Mouse (Mus musculus) layer of hippocampus, adult 11-12 months (tissue): ENCODE results near the gene Llgl2.
A peak's percentile ranks its signal among the peaks of the same experiment; 100 is the strongest.

Experiments used
- DNase-seq: peaks from one replicate; pipeline ENCODE4 v3.0.0; 2022; ENCODE audit warnings: low spot score

Llgl2 gene

DNA sequence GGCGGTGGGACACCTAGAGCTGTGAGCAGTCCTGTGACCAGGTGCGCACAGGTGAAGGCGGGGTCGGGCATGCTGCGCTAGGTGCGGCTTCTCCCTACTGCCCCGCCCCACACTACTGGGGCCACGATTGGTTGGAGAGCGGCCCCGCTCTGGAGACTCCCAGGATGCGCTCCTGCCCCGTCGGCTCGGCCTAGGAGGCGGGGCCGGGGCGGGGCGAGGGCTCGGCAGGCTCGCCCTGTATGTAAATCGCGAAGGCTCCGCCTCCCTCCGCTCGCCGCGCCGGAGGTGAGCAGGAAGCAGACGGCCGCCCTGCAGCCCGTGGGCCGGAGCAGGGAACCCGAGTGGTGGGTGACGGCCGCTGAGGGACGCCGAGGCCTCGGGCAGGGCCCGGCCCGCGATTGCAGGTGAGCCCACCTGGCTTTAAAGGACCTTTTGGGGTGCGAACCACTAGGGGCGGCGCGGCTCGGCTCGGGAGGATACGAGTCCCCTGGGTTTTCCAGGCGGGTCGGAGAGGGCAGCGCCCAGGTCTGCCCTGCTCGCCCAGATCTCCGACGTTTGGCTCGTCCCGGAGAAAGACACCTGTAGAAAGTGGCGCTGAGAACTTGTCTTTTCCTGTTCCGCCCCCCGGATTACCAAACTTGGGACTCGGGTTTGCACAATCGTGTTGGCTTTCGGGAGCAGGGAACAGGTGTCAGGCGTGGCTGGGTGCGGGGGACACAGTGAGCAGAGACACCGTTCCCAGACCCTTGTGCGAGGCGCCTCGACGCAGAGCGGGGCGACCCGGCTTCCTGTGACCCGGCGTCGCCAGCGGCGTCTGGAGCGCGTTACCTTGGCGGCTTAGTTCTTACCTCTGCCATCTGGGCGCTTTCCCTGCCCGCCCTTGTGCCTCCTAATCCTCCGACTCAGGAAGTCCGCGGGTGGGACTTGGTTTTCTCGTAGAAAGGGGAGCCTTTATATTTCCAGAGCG is at the start of gene Llgl2:
Llgl2 (plus strand) TSS at position 276 of the 967 bp plus-strand sequence.
- peak; percentile 66 for DNase-seq

DNA sequence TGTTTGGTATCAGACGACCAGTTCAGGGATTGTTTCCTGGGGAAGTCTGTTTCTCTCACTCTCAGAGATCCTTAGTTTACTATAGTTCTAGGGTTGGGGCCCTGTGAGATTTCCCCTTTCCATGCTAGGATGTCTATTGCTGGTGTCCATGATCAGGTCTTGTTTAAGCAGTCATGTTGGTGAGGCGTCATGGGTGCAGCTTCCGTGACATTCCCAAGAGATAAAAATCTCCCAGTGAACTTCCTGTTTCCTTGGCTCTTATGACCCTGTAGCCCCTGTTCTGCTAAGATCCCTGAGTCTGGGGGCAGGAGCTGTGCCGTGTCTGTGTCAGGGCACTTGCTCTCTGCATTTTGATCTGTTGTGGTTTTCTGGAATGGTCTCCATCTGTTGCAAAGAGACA is 49.2 kb upstream of the Llgl2 start:
- no peak for DNase-seq

DNA sequence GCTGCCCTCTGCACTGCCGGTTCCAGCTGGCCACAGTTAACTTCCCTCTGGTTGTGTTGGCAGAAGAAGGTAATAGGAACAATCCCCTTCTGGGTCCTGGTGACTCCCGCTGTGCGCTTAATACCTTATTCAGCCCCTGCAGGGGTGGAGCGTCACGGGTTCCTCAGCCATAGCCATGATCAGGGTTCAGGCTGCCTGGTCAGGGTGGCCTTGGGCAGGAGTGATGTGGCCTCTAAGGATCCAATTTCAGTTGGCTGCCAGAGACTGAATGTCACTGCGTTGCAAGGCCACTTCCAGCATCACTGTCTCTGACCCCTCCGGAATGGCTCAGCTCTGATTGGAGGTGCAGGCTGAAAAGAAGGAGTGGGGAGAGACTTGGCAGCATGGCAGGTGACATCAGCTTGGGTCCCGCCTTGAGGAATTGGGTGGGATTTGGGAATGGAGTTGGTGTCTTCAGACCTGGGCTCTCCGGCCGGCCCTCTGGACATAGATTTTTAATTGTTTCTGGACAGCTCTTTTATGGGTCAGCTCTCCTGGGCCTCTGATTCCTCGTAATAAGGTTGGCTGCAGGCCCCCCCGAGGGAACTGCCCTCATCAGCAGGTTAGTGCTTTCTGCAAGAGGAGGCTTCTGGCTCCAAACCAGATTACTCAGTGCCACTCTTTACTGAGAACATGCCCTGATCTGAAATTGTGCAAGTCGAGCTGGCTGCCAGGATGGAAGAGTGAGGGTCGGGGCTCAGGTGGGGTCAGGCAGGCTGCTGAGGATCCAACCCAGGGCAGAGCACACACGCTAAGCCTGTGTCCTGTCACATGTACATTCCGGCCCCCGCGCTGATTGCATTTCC is 47.8 kb upstream of the Llgl2 start:
- no peak for DNase-seq

DNA sequence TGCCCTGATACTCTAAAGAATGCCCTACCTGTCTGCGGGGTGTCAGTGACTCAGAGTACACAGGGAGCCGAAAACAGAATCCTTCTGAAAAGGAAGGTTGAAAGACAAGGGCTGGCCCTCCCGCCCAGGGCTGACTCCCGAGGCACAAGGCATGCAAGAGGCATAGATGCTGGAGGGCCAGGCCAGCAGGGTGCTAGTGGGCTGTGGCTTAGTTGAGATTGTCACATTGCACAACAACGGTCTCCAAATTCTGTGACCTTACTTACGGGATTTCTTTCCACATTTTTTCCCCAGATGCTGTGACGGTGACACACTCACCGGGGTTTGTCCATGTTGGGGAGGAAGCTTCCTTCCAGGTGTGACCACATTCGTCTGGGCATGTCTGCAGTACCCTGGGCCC is 46.9 kb upstream of the Llgl2 start:
- DNase-seq, result no peak

DNA sequence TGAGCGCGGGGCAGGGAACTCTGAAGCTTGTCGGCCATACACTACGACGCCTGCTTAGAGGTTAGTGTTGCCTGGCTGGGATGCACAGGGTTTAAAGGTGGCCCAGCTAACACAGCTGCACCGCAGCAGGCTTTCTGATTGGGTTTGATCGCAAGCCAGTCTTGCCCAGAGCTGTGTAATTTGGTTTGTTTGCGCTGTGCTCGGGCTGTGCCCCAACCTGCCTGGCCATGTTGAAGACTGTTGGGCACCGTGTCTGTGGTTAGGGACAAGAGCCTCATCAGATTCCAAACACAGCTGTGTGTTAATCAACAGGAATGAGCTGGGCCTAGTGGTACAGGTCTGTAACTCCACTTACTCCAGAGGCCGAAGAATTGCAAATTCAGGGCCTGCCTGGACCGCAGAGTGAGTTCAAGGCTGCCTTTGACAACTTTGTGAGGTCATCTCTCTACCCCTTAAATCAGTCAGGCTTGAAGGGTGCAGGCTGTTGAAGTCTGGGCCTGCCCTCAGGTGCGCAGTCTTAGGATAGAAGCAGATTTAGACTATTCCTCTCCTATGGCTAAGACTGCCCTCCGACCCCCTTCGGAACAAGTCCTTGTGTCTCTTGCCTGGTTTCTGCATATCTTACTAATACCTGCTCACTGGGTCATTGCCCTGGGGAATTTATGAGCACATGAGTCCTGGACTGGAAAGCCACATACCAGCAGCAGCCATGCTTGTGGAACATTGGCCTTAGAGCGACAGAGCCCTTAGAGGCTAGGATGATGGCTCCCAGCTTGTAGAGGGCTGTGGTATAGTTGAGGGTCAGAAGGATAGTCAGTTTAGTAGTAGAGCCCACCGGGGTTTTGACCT is 46.1 kb upstream of the Llgl2 start:
- DNase-seq, result no peak

DNA sequence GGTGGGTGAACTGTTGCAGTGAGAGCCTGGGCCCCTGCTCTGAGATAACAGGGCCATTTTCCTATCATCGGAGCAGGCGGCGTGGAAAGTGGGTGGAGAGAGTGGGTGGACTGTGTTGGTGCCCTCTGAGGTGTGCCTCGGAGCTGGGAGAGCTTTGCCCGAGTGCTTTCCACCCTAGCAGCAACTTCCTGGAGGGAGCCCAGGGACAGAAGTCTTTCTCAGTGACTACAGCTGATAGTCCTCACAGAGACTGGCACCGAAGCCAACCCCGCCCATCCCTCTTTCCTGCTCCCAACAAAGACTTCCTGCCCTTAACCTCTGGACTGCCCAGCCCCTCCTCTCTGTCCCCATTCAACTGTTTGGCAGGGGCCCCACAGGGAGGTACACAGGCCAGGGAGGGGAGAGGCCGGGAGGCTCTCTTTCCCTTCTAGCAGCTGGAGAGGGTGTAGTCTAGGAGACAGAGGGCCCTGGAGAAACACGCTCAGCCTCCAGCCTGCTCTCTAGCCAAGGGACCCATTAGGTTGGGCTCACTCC is 44.7 kb upstream of the Llgl2 start:
- peak; percentile 49 for DNase-seq

DNA sequence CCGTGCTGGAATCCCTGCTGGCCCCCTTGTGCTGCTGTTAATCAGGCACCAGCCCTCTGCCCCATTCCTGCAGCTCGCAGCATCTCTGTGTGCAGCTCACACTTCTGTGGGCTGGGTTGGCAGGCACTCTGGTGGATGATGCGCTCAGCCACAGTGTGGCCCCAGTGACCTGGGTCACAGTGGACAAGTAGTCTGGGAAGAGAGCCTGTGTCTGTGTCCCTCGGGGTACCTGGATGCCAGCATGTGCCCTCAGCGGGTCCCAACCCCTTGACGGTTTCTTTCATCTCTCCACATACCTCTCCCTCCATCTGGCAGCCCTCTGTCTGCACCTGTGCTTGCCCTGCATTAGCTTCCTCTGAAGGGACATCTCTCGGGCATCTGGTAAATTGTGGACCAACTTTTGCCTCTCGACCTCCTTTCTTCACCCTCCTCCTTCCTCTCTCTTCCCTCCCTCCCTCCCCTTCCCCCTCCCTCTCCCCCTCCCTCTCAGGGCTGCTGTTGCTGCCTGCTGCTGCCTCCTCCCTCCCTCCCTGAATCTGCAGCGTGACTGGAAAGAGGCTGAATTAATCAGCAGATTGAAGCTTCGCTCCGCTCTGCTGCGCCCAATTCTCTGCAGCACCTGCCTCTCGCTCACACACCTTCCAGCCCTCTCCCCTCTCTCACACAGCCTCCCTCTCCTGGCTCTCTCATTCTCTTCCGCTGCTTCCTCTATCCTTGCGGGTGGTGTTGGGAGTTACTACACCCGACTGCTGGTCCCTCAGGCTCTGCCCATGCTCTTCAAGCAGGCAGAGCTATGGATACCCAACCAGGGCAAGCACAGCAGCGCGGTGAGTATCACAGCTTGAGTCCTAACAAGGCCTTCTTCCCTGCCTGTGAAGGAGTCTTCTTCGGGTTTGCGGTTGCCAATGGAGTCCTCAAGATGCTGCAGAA is 43.4 kb upstream of the Llgl2 start:
- DNase-seq, result peak; percentile 47

DNA sequence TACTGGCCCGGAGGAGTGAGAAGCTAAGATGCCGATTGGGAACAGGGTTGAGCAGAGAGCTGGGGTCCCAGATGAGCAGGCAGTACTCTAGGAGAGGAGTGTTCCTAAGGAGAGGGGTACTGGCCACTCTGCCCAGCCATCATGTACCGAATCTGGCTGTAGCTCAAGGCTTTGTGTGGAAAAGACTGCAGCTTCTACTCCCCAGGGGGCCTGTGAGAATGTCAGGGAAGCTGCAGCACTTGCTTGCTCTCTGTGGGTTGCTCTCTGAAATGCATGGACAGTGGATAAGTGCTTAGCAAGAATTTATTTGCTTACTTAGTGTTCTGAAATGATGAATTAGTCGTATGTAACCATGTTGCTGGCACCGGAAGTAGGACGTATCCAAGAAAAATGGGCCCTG is 37.4 kb upstream of the Llgl2 start:
- DNase-seq, result no peak

DNA sequence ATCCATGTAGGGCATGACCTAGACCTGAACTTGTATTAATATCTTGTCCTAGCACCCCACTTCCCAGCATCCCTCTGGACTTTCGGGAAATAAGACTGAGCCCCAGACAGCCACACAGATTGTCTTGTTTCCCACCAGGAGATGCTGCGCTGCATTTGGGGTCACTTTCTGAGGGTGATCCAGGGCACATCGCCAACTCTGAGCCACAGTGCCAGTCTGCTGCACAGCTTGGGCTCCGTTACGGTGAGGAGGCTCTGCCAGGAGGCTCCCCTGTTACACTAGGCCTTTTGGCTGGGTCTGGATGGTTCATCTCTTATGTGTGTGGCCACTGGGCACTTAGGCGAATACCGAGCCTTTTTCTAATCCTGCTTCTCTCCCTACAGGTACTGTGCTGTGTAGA is 34.1 kb upstream of the Llgl2 start:
- DNase-seq, result no peak

DNA sequence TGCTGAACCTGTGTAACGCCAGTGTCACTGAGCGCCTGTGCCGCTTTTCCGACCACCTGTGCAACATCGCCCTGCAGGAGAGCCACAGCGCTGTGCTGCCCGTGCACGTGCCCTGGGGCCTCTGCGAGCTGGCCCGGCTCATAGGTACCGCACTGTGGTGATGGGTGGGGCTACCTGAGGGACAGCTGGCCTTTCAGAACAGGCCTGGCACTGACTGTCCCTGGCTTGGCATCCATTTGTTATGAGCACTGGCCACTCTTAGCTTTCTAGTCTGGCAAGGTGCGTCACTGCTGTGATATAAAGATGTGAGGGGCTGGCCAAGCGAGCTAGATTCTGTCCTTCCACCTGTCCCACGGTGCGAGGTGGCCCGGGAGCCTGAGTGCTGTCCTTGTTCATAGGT is 31.9 kb upstream of the Llgl2 start:
- DNase-seq, result no peak

DNA sequence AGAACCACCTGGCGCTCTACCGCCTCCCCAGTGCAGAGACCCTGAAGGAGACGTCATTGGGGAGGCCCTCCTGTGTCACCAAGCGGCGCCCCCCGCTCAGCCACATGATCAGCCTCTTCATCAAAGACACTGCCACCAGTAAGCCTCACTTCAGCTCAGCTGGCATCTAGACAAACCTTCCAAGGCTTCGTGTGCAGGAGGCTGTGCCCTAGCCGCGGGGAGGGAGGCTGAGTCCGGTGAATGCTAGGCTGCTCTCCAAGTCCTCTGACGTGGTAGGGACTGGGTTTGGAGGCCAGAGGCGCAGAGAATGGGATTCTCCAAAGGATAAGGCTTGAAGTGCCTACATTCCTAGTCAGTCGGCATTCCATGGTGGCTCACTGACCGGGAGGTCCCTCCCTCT is 31.5 kb upstream of the Llgl2 start:
- no peak for DNase-seq

DNA sequence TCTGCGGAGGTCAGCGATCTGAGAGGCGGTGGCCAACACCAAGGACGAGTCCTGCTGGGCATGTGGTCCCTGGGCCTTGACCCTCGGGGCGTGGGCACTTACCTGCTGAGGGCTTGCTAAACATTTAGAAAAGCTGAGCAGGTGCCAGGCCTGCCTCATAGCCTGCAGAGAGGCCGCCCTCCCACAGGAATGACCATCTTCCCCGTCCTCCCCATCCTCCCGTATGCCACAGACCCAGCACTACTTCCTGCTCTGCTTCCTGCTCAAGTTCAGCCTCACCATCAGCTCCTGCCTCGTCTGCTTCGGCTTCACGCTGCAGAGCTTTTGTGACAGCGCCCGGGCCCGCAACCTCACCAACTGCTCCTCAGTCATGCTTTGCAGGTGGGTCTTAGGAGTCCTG is 27.0 kb upstream of the Llgl2 start:
- no peak for DNase-seq

DNA sequence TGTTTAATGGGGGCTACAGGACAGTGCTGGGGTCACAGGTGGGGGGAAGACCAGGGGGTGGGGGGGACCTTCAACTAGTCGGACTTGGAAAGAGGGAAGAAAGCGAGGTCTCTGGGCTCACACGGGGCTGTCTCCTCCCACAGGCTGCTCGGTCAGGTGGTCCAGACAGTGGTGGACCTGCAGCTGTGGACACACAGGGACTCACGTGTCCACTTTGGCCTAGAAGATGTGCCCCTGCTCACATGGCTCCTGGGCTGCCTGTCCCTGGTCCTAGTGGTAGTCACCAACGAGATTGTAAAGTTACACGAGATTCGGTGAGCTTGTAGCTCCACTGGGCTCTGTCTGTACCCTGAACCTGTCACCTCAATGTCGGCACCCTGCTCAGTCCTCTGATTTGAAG is 26.2 kb upstream of the Llgl2 start:
- DNase-seq, result no peak

DNA sequence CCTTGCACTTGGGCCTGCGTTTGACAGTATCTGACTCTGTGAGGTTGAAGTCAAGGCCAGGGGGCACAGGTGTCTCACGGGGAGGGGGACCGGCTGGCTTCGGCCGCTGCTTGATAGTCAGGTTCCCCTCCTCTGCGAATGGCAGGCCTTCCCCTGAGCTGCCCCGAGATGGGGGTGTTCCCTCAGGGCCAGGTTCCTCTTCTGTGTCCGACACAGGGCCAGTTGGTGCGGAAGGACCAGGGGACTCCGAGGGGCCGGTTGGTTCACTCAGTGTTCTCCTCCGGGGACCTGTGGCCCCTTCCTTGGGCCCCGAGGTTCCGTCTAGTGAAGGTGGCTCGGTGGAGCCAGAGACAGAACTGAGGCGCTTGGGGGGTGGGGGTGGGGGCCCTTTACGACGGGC is 22.9 kb upstream of the Llgl2 start:
- no peak for DNase-seq

DNA sequence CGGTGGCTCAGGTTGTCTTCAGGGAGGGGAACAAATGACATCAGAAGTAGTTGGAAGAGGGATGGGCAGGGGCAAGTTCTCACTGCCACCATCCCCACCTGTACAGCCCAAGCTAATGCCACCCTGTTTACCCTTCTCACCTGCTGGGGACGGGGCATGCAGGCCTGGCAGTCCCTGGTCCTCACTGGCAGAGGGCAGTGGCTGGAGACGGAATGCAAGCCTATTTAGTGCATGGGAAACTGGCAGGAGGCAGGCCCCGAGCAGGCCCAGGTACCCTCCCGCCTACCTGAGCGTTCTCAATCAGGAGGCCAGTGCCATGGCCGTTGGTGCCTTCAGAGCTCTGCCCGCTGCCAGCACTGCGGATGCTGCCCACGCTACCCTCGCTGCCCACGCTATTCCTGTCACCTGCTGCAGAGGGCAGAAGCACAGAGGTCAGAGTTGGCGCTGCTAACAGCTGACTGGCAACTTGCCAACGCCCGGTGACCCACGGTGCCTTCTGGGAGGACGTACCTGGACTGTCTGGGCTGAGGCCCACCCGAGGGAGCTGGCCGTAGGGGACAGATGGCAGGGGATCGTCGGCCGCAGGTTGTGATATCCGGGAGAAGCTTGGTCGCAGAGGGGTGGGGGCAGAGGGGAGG is 20.7 kb upstream of the Llgl2 start:
- no peak for DNase-seq

DNA sequence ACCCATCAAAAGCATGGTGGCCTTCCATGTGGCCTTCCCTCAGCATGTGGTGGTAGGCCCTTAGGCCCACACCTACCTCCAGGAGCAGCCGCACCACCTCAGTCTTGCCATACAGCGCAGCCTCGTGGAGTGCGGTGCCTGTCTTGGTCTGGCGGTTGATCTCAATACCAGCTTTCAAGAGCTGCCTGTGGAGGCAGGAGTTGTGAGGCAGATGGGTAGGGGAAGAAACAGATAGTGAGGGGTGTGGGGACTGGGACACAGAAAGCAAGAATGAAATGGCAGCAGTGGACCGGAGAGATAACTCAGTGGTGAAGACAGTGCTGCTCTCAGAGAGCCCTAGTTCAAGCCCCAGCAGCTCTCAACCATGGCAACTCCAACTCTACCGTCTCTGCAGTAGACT is 18.8 kb upstream of the Llgl2 start:
- DNase-seq, result no peak

DNA sequence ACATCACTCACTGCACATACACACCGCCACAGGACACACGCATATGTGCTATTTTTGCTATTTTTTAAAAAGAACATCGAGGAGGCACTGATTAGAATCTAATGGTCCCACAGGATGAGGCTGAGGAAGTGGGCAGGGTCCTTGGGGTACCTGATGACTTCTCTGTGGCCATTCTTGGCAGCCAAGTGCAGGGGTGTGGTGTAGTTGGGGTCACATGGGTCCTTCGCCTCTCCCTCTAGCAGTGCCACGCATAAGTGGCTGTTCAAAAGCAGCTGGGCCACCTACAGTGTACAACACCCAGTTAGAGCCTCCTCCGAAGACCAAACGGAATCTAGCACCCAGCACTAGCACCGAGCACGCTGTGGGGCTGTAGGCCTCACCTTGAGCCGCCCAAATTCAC is 17.7 kb upstream of the Llgl2 start:
- DNase-seq, result no peak

DNA sequence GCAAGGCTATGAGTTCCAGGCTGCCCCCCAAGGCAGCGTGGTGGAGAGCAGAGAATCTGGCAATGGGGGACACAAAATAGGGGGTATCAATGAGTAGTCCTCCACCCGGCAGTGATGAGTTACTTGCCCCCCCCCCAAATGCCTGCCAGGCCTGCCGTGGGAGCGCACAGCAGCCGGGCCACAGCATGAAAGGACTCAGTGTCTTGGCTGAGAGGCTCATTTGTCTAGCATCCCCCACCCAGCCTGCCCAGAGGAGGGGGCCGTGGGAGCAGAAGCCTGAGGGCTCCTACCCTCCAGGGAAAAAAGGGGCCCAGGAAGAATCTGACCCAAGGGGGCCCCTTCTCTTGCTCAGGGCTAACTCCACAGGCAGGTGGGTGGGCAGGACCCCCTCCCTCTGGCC is 16.5 kb upstream of the Llgl2 start:
- no peak for DNase-seq

DNA sequence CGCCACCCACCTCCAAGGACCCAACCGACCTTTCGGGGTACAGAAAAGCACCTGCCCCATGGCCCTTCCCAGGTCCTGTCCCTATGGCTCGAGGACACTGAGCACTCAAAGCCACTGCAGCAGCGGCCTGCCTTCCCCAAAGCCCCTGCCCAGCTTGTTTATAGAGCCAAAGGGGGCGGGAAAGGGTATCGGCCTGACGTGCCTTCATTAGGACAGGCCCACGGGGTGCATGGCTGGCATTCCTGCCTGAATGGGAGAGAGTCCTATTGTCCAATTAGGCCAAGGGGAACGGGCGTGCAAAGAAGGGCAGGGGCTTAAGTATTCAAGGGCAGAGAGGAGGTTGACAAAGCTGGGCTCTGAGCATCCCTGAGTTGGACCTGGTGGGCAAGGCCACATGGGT is 15.9 kb upstream of the Llgl2 start:
- DNase-seq, result no peak

DNA sequence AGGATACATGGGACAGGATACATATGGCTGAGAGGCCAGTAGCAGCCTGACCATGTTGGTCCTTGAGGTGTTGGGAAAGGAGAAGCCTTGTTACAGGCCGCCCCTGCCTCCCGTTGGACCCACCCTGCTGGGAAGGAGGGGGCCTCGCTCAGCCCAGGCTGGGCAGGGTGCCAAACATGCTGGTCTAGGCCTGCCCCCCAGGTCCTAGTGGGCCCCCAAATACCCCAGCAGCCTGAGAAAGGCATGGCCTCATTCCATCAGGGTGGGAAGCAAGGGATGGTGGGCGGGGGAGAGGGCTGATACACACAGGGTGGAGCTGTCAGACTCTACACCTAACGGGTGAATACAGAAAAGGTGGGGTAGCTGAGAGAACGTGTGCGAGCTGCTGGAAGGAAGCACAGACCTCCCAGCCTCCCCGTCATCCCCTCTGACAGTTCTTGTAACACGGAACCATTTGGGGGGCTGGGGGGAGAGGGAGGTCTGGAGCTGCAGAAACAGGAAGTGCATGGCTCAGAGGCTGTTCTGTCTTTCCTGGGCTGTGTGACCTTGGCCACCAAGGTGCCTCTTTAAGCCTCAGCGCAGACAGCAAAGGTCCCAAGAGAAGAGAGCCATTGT is 15.0 kb upstream of the Llgl2 start:
- DNase-seq, result no peak
